Mouse (Mus musculus): ENCODE data around the gene Adamtsl5.

Gene Adamtsl5

DNA sequence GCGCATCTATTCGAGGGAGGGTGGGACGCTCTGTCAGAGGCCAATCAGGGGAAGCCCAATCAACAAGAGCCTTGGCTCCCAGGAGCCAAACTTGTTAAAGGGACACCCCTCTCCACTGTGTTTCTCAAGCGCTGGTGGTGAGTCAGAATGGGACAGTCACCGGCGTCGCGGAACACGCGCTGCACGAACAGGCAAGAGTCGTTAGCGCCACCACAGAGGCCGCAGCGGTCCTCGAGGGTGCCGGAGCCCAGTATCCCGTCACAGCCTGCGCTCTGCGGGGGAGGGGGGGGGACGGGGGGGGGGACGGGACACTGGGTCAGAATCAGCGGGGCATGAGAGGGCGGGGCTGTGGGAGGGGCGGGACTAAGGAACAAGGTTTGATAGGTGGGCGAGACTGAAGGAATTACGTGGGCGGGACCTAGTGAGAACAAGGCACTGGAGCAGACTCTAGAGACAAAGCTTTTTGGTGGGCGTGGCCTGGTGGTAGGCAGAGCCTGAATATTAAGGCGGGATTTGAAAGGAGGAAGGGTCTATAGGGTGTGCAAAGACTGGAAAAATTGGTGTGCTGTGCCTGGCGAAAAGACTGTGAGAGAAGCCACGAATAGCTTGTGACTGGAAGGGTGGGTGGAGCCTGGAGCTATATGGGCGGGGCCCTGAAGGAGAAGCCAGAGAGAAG is 5.3 kb downstream of the Adamtsl5 start:
- DNase-seq (ENCODE audit: low read depth, low spot score), result peak; percentile 83

DNA sequence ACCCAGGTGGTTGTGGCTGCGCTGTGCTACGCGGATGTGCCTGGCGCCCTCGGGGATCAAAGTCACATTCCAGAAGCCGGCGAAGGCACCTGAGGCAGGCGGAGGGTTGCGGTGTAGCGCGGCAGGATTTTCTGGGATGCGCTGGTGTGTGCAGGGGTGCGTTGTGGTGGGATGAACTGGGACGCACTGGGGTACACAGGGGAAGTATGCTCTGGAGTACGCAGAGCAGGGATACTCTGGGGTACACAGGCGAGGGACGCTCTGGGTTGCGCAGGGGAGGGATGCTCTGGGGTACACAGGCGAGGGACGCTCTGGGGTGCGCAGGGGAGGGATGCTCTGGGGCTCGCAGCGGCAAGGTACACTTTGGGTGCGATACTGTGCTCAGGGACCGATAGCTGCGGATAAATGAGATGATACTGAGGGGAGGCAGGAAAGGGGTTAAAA is 5.9 kb downstream of the Adamtsl5 start:
- no peak for DNase-seq (ENCODE audit: low read depth, low spot score)

- peak; percentile 38 for DNase-seq (ENCODE audit: low read depth, low spot score)
Observed at GRCm38 (mm10) chr10:80341491-80342304, 6.5 kb downstream of the Adamtsl5 start.

GRCm38 (mm10) chr10:80341026-80341425 is 7.2 kb downstream of the Adamtsl5 start:
- no peak for DNase-seq (ENCODE audit: low read depth, low spot score)

GRCm38 (mm10) chr10:80339941-80340750 is 8.1 kb downstream of the Adamtsl5 start:
- peak; percentile 77 for DNase-seq (ENCODE audit: low read depth, low spot score)

- DNase-seq (ENCODE audit: low read depth, low spot score), result peak; percentile 34
Observed at GRCm38 (mm10) chr10:80336263-80336662, 11.9 kb downstream of the Adamtsl5 start.

DNA sequence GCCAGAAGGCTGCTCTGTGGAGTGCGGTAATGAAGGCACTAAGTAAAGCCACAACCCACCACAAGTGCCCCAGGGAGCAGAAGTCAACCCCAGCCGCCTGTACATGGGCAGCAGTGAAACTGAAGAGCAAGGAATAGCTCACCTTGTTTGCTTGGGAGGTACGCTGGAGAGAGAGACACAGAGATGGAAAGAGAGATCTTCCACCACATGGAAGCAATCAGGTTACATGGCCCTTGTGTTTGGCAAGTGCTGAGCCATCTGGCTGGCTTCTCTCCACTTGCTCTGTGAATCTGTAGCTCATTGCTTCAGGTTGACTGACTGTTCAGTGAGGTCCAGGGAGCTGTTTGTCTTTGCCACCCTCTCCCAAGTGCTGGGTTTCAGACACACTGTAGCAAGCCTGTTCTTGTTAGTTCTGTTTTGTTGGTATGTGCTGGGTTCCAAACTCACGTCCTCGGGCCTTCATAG is 15.7 kb downstream of the Adamtsl5 start:
- no peak for DNase-seq (ENCODE audit: low read depth, low spot score)

DNA sequence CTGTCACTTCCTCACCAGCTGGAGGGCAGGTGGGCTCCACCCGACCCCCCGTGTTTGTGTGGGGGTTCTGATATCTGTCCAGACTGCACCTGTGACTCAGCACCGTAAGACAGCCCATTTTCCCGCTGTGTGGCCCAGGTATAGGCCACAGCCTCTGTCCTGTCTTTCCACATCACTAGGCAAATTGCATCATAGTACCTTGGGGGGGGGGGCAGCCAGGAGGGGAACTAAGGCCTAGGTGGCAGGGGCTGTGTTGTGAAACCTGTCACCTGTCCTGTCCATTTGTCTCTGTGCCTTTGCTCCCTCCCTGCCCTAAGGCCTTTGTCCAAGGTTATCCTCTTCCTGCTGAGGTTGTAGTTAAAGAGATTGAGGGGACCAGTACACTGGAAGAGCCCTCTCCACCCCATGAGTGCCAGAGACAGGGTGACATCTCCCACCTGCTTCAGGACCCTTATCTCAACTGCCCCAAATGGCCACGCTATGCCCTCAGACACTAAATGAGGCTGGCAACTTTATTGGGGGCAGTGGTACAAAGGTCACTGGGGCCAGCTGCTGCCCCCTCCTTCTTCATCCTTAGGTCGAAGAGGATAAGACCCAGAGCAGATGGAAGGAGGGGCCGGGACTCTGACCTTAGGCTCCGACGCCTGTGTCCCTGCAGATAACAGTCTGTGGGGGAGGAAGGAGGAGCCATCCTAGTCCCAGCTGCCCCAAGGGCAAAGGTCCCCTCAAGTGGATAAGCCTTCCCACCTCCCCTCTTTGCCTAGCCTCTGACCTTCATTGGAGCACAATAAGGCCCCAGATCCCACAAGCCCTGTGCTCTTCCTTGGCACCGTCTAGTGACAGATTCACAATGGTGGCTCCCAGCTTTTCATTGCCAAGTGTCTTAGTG is 16.3 kb downstream of the Adamtsl5 start:
- DNase-seq (ENCODE audit: low read depth, low spot score), result no peak

DNA sequence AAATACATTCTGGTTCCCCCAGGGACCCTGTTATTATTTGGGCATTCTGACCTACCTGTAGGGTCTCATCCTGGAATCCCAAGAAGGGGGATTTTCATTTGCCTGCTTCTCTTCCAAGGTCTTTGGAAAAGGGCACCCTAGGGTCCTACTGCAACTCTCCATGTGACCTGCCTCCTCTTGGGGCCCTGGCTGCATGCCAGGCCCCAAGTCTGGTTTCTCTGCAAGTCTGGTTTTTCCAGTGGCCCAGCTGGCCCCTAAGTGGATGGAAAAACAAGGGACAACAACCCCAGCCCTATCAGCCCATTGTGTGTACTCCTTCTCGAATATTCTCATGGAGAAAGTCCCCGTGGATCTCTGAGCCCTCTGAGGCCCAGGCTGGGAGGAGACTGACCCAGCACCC is 17.3 kb downstream of the Adamtsl5 start:
- no peak for DNase-seq (ENCODE audit: low read depth, low spot score)

- no peak for DNase-seq (ENCODE audit: low read depth, low spot score)
Observed at GRCm38 (mm10) chr10:80330084-80330483, 18.1 kb downstream of the Adamtsl5 start.

DNA sequence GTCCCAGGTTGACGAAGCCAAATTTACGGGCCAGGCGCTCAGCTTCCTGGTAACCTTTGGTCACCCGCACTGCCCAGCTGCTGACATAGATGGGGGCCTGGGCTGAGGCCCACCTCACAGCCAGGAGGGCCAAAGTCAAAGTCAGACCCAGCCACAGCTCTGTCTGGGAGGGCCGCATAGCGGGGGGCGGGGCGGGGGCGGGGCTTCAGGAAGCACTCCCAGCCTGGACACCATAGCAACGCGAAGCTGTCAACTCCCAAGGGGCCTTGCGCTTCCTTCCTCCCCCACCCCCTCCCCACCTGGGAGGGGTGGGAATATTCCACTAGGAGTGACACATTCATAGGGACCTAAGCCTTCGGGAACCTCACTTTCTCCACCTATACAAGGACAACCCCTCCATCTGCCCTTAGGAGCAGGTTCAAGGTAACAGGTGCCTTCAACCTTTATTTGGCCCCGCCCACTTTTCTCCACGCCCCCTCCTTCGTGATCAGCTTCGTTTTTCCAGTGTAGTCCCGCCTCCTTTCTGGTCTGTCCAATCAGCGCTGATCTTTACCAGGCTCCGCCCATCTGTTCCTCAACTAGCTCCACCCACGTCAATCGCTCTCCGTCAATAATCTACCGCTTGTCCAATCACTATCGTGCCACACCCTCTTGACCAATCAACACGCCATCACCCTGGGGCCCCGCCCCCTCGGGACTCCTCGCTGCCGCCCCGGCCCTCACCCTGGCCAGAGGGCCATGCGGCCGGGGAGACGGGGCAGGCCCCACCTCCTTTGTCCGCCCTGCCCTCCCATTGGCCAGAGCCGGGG is 18.7 kb downstream of the Adamtsl5 start, which contains the start of the genes Pcsk4 and Reep6:
TSS of gene Pcsk4 (minus strand) at position 226 of the 809 bp plus-strand sequence.
TSS of gene Reep6 (plus strand) at position 681 of the 809 bp plus-strand sequence.
- DNase-seq (ENCODE audit: low read depth, low spot score), result peak; percentile 90

DNA sequence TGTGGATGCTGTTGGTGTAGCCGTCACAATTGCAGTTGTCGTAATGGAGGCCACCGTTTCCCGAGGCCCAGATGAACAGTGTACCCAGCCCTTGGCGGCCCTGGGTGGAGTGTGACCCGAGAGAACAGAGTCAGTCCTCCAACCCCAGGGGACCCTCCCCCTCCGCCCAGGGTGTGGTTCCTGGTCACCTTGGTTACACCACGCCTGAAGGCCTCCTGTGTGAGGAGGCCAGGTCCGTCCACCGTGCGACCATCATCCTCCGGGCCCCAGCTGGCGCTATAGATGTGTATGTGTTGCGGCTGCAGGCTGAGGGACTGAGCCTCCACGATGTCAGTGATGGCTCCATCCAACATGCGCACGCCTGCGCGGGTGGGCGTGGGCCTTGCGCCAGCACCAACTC is 23.2 kb downstream of the Adamtsl5 start:
- DNase-seq (ENCODE audit: low read depth, low spot score), result no peak

DNA sequence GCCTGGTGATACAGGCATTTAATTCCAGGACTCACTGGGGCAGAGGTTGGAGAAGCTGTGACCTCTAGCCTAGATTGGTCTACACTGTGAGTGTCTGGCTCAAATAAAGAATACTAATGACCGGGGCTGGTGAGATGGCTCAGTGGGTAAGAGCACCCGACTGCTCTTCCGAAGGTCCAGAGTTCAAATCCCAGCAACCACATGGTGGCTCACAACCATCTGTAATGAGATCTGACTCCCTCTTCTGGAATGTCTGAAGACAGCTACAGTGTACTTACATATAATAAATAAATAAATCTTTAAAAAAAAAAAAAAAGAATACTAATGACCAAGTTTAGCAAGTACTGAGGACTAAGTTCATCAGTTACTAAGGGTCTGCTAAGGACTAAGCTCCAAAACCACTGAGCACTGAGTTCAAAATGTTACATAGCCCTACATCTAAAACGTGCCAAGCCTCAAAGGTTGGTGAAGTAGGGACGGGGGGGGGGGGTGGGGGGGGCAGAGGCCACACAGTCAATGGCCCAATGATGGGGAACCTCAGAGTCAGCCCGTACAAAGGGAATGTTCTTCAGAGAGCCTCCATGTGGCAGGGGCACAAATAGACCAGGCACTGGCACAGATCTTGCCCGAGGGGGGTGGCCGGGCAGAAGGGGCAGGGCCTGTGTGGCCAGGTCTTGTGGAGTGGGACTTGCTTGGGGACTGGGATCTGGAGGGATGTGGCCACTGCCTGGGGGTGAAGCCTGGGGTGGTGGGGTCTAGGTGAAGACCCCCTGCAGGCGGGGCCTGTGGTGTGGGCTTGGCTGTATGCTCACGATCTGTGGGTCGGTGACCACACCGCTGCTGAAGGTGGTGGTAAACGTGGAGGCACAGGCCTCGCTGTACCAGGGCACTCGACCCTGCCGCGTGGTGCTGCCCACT is 23.8 kb downstream of the Adamtsl5 start:
- no peak for DNase-seq (ENCODE audit: low read depth, low spot score)

- DNase-seq (ENCODE audit: low read depth, low spot score), result peak; percentile 78
Observed at GRCm38 (mm10) chr10:80323261-80324119, 24.7 kb downstream of the Adamtsl5 start.

- peak; percentile 67 for DNase-seq (ENCODE audit: low read depth, low spot score)
Observed at GRCm38 (mm10) chr10:80322811-80323211, 25.4 kb downstream of the Adamtsl5 start.

DNA sequence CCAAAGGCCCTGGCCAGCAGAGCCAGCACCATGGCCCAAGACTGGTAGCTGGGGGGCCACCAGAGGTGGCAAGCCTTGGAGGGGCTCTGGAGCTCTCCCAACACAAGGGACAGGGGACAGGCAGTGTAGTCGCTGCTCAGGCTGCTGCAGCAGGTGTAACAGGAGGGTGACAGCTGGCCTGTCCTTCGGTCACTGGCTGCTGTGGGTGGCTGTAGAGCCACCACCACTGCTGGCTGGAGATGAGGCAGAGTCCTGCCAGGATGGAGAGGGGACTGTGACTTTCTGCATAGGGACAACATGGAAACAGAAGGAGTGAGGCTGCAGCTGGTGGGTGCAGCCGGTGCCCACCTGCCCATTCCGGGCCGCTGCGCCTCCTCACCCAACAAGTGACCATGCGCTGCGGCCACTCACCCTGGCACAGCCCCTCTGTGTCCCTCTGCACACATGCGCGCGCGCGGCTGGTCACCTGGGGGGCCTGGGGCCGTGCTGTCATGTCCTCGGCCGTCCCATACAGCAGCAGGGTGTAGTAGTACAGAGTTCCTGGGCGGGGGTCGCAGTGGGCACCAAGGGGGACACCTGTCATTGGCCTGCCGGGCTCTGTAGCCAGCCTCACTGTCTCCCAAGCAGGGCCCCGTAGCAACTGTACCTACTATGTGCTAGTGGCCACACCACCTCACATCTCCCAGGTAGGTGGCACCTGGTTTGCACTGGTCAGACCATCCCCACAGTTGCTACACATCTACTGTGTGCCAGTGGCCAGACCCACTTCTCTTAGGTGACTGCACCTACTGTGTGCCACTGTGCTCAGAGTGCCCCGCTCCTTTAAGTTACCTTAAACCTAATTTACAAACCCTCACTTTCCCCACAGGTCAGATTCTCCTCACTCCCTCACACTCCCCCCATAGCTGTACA is 26.3 kb downstream of the Adamtsl5 start:
- peak; percentile 17 for DNase-seq (ENCODE audit: low read depth, low spot score)
